Mouse (Mus musculus) ES-E14 (cell line): ENCODE measurements at regions not wholly inside any gene's neighbourhood (a gene's known extent, or its start where the extent isn't known, plus 50 kb on each side); places are given as distances from the start of the nearest gene placed in this dataset.

Experiments used
- MAFK ChIP-seq: IDR thresholded peaks from 2 replicates; pipeline ENCODE4 v1.6.1; 2014; ENCODE audit warnings: mild to moderate bottlenecking, low read depth, low read length, inconsistent platforms; ENCODE audit not compliant: insufficient read depth
- ZC3H11A ChIP-seq: IDR thresholded peaks from 2 replicates; pipeline ENCODE4 v1.6.1; 2012; ENCODE audit warnings: low read depth, mild to moderate bottlenecking, inconsistent platforms, low read length, borderline replicate concordance
- ZNF384 ChIP-seq: IDR thresholded peaks from 2 replicates; pipeline ENCODE4 v1.6.1; 2012; ENCODE audit warnings: low read depth, low read length, inconsistent platforms

DNA sequence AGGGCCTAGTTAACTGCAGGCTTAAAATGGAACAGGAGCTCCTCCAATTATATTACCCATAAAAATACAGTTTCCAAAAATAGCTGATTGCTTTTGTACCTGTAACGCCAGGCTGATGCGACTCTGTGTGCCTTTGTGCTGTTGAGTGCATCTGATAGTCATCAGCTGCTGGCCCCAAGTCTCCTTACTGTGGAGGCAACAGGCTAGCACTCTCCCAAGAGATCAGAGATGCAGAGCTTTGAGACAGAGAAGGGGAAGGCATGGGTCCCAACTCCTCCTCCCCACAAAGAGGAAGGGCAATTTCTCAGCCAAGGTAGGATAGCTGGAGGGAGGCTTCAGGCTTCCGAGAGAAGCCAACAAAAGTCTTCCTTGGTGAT, 94.2 kb downstream of the Ndufa10 start:
- no peak for TF ChIP-seq ZC3H11A
- no peak for TF ChIP-seq MAFK
- no peak for TF ChIP-seq ZNF384
